Mouse (Mus musculus): ENCODE results near the gene Lrrc39.
"Not testable (repeated sequence)": the region's sequence is repeated elsewhere in the genome, so short reads cannot be mapped to it uniquely, and the experiment has no call there.

The Lrrc39 gene

GRCm38 (mm10) chr3:116562408-116563094 is at the start of gene Lrrc39:
Lrrc39 (plus strand) TSS chr3:116562973.
- no peak for DNase-seq (ENCODE audit: low spot score)

- DNase-seq (ENCODE audit: low spot score) = no peak
These were observed 42.5 kb upstream of the Lrrc39 start for GRCm38 (mm10) chr3:116520141-116520761.

- no peak for DNase-seq (ENCODE audit: low spot score)
These were observed 33.0 kb upstream of the Lrrc39 start for GRCm38 (mm10) chr3:116529741-116530140.

- DNase-seq (ENCODE audit: low spot score) = no peak
These were observed 31.9 kb upstream of the Lrrc39 start for GRCm38 (mm10) chr3:116530826-116531225.

GRCm38 (mm10) chr3:116536428-116537199 is 26.2 kb upstream of the Lrrc39 start:
- no peak for DNase-seq (ENCODE audit: low spot score)

- DNase-seq (ENCODE audit: low spot score) = no peak
These were observed 25.6 kb upstream of the Lrrc39 start for GRCm38 (mm10) chr3:116537200-116537573.

GRCm38 (mm10) chr3:116542070-116542469 is 20.7 kb upstream of the Lrrc39 start:
- no peak for DNase-seq (ENCODE audit: low spot score)

DNA sequence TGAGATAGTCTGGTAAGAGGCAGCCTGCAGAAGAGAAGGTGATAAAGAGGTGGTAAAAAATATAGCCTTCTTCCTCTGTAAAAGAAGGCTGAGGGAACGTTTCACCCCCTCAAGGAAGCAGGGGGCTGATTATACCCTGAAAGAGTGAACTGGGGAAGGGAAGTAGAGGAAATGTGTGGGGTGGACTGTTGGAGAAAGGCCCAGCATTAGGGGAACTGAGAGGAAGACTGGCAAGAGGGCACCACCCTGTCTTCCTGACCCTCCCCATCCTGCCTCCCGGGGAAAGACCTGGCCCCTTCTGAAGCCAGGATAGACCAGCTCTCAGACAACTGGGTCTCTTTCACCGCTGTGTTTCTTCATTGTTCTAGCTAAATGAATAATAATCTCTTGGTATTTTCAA is 20.2 kb upstream of the Lrrc39 start:
- DNase-seq (ENCODE audit: low spot score) = no peak

GRCm38 (mm10) chr3:116547430-116547829 is 15.3 kb upstream of the Lrrc39 start:
- no peak for DNase-seq (ENCODE audit: low spot score)

DNA sequence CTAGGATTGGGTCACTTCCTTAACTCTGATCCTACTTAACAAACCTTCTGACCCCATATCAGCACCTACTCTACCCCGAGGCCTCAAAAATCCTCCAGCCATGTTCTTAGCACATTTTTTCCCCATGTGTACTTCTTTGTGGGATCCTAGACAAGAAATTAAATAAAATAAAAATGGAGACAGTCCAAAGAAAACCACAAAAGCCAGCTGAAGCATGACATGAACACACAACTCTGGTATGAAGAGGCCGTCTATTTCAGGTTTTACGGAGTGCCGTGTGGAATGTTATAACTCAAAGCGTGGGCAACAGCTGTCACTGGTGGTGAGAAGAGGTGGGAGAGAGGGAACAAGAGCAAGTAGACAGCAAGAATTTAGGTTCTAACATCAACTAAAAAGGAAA is 11.4 kb upstream of the Lrrc39 start:
- DNase-seq (ENCODE audit: low spot score) = no peak

- DNase-seq (ENCODE audit: low spot score) = not testable (repeated sequence)
These were observed 1.5 kb upstream of the Lrrc39 start for GRCm38 (mm10) chr3:116561315-116561714.

- DNase-seq (ENCODE audit: low spot score) = no peak
These were observed 321 bp downstream of the Lrrc39 start for GRCm38 (mm10) chr3:116563095-116563492.

DNA sequence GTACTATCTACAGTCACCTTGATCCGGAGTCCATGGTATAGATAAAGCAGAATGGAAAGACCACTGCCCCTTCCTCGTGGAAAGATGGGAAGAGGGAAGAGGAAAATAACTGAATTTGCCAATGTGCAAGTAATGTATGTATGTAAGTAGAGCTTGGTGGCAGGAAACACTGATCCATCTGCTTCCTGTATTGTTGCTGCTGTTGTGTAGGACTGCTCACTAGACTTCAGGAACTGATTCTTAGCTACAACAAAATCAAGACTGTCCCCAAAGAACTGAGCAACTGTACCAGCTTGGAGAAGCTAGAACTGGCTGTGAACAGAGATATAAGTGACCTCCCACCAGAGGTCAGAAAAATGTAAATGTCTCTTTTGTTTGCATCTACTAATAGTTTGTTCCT is 7.9 kb downstream of the Lrrc39 start:
- no peak for DNase-seq (ENCODE audit: low spot score)

DNA sequence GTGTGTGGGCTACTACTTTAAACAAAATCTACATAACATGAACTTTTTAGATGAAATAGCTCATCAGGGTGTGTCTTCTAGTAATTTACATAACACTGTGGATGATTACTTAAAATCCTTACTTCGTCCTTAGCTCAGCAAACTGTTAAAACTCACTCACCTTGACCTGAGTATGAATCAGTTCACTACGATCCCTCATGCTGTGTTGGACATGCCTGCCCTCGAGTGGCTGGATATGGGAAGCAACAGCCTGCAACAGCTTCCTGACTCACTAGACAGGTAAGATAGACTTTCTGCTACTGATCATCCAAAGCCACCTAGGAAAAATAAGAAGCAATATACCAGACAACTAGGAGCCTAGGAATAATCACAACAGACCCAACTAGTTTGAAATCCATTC is 14.5 kb downstream of the Lrrc39 start:
- no peak for DNase-seq (ENCODE audit: low spot score)

DNA sequence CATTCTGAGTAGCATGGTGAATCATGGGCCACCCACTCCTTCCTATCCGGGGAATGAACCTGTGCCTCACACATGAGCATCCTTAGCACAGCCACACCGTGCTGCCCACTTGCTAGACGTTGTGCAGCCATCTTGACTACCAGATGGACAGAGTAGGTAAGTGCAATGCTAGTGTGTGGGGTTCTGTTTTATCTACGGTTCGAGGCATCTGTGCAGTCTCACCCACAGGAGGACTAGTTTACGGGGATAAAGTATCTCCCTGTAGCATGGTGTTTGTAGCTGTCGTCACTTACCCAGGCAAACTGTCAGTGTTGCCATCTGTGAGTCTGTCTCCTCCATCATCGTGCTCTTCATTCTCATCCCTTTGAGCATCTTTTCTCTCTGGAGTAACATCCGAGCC is 19.4 kb downstream of the Lrrc39 start:
- no peak for DNase-seq (ENCODE audit: low spot score)

DNA sequence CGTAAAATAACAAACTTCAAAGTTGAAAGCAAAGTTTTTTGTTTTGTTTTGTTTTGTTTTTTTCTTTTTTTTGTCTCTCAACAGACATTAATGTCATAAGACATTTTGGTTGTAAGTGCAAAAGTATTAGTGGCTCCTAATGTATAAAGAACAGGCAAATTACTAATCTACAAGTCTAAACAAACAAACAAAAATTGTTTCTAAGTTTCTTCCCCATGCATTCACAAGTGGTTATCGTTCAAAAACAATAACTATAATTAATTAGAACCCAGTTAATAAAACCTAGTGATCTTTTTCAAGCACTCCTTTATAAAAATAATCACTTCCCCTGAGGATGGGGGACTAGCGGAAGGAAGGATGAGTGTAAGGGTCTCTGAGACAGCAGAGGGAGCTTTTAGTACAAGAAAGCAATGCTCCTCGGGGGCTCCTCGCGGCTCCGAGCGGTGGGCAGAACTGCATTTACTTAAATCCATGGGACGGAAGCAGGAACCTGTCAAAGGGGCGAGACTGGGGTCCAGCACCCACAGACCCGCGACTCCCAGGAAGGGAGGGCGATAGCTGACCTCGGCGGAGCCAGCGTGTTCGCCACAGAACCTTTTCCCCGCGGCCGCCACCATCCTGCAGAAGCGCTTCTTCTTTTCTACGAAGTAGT is 31.4 kb downstream of the Lrrc39 start:
- DNase-seq (ENCODE audit: low spot score) = no peak

GRCm38 (mm10) chr3:116594728-116595602 is 32.2 kb downstream of the Lrrc39 start, which contains the start of gene Sass6:
Sass6 (plus strand) TSS chr3:116594982.
- peak; percentile 93 for DNase-seq (ENCODE audit: low spot score)

DNA sequence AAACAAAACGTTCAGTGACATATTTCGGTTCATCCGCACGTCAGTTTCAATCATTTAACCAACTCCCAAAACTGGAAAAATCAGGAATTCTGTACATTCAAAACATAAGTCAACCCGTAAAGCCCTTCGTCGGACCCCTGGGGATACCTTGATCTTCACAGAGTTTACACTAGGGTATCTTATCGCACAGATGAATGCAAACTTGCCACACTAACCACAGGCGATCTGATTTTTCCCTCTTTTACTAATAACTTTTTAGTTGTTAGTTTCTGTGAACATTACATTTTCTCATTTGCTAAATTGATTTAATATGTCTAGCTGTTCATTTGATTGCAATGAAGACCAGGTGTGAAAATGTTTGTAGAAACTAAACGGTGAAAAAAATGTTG is 32.8 kb downstream of the Lrrc39 start:
- no peak for DNase-seq (ENCODE audit: low spot score)

- DNase-seq (ENCODE audit: low spot score) = no peak
These were observed 36.9 kb downstream of the Lrrc39 start for GRCm38 (mm10) chr3:116599705-116600104.

GRCm38 (mm10) chr3:116601005-116601404 is 38.2 kb downstream of the Lrrc39 start:
- no peak for DNase-seq (ENCODE audit: low spot score)

GRCm38 (mm10) chr3:116601781-116602180 is 39.0 kb downstream of the Lrrc39 start:
- no peak for DNase-seq (ENCODE audit: low spot score)

DNA sequence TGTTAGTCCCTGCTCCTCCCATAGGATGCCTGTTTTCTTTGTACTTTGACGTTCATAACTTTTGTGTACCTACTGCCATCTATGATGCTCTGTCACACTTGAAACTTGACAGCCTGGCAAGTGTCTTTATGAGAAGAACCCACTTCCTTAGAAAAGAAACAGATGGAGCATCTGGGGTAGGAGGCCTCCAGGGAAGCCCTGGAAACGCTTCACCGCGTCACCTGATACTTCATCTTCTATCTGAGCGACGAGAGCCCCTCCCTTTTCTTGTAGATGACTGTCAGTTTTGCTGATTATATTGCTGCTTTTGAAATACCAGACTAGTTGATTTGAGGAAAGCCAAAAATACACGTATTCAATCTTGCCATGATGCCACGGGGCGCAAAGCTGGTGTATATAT is 41.8 kb downstream of the Lrrc39 start:
- DNase-seq (ENCODE audit: low spot score) = no peak

Data from layer of hippocampus, adult 9-10 months (tissue).